8 mouse cellular contexts compared by ENCODE assay signal in genomic region chr15:81858138-81858516, GRCm38 (mm10). TPM values are rescaled to one million over a fixed set of nuclear protein-coding genes. Genes with fewer than 3 reads are reported as not detected.
A peak's percentile ranks its signal among the peaks of the same experiment; 100 is the strongest.
DNase-seq lines count a peak whose midpoint lies in the region; ATAC-seq and TF ChIP-seq lines count a peak whose summit lies in the region.

No protein-coding gene starts in this region.

- peak; percentile 39 for ATAC-seq in heart, embryonic 11.5 days (replicated peaks; ENCODE audit: insufficient number of reproducible peaks, low FRiP score, low TSS enrichment)
- ATAC-seq in kidney, embryonic 15.5 days (replicated peaks; ENCODE audit: low FRiP score): peak; percentile 27; the same call in 1 of the 2 replicates
- ATAC-seq in limb, embryonic 15.5 days (ENCODE audit: insufficient number of reproducible peaks, low FRiP score, low TSS enrichment, low read depth): peak; percentile 15; the same call in 1 of the 2 replicates
- ATAC-seq in midbrain, postnatal 0 days (ENCODE audit: low FRiP score): peak; percentile 3; the same call in 1 of the 2 replicates

- peak overlapping the region; percentile 83 for H3K4me2 ChIP-seq in heart, embryonic 11.5 days
- peak overlapping the region; percentile 88 for H3K4me2 ChIP-seq in kidney, embryonic 15.5 days
- H3K4me2 ChIP-seq in limb, embryonic 15.5 days: peak overlapping the region; percentile 84
- peak overlapping the region; percentile 92 for H3K4me2 ChIP-seq in midbrain, postnatal 0 days (ENCODE audit: low read depth, low read length, poor library complexity, severe bottlenecking)

- TF ChIP-seq POLR2A in bone marrow macrophage, adult 2 months (IDR thresholded peaks at IDR 0.05; ENCODE audit: borderline replicate concordance, low read depth, low read length): peak; percentile 98
- peak; percentile 100 for TF ChIP-seq POLR2A in embryonic fibroblast, embryonic 13.5 days (IDR thresholded peaks at IDR 0.05; ENCODE audit: low read depth, low read length)

- H3K9me3 ChIP-seq in heart, embryonic 11.5 days (replicated peaks; ENCODE audit: control insufficient read depth, low read length): no peaks in the 10 kb centered on the region
- H3K9me3 ChIP-seq in kidney, embryonic 15.5 days (replicated peaks): no peaks in the 10 kb centered on the region
- H3K9me3 ChIP-seq in limb, embryonic 15.5 days: no peaks in the 10 kb centered on the region
- H3K9me3 ChIP-seq in midbrain, postnatal 0 days (ENCODE audit: low read length): no peaks in the 10 kb centered on the region

- H3K4me3 ChIP-seq in bone marrow macrophage, adult 2 months (ENCODE audit: insufficient read depth, low read length): peak overlapping the region; percentile 83
- peak overlapping the region; percentile 77 for H3K4me3 ChIP-seq in embryonic fibroblast, embryonic 13.5 days (ENCODE audit: insufficient read depth, low read length)
- peak overlapping the region; percentile 87 for H3K4me3 ChIP-seq in heart, embryonic 11.5 days (ENCODE audit: low read depth, low read length)
- peak overlapping the region; percentile 69 for H3K4me3 ChIP-seq in kidney, embryonic 15.5 days (replicated peaks)
- peak overlapping the region; percentile 91 for H3K4me3 ChIP-seq in limb, embryonic 15.5 days
- peak overlapping the region; percentile 51 for H3K4me3 ChIP-seq in midbrain, postnatal 0 days (ENCODE audit: low read depth, low read length)

- H3K4me1 ChIP-seq in bone marrow macrophage, adult 2 months (ENCODE audit: control insufficient read depth, insufficient read depth, low read length): peaks cover 23% of the 10 kb centered on the region
- peaks cover 4% of the 10 kb centered on the region; the same call in 1 of the 2 replicates for H3K4me1 ChIP-seq in embryonic fibroblast, embryonic 13.5 days (ENCODE audit: control insufficient read depth, insufficient read depth, low read length)
- peaks cover 4% of the 10 kb centered on the region; the same call in 1 of the 2 replicates for H3K4me1 ChIP-seq in heart, embryonic 11.5 days (ENCODE audit: control insufficient read depth, insufficient read depth, low read length)
- H3K4me1 ChIP-seq in kidney, embryonic 15.5 days: peaks cover 39% of the 10 kb centered on the region
- H3K4me1 ChIP-seq in limb, embryonic 15.5 days: peaks cover 24% of the 10 kb centered on the region
- H3K4me1 ChIP-seq in midbrain, postnatal 0 days (ENCODE audit: insufficient read depth, low read length): peaks cover 4% of the 10 kb centered on the region; the same call in 1 of the 2 replicates

- peak; percentile 92 to 93 for DNase-seq in B cell, adult 2 months
- peak; percentile 95 for DNase-seq in midbrain, postnatal 0 days (ENCODE audit: low spot score)
- DNase-seq in spleen, postnatal 10 days (ENCODE audit: low spot score in 2 of 2): peak; percentile 92 to 93

- TF ChIP-seq CTCF in bone marrow macrophage, adult 2 months (IDR thresholded peaks at IDR 0.05; ENCODE audit: low read depth, low read length): no peak
- TF ChIP-seq CTCF in embryonic fibroblast, embryonic 13.5 days (IDR thresholded peaks at IDR 0.05; ENCODE audit: borderline replicate concordance, insufficient read depth, low read length): no peak
- TF ChIP-seq CTCF in midbrain, postnatal 0 days (IDR thresholded peaks at IDR 0.05): no peak

- no peaks in the 10 kb centered on the region for H3K36me3 ChIP-seq in heart, embryonic 11.5 days (ENCODE audit: control insufficient read depth, insufficient read depth, low read length)
- H3K36me3 ChIP-seq in kidney, embryonic 15.5 days: peaks cover 14% of the 10 kb centered on the region
- H3K36me3 ChIP-seq in limb, embryonic 15.5 days: peaks cover 12% of the 10 kb centered on the region
- H3K36me3 ChIP-seq in midbrain, postnatal 0 days (ENCODE audit: insufficient read depth, low read length): no peaks in the 10 kb centered on the region

- under 1% methylated on average over 23 of the region's 23 CpGs for WGBS in heart, embryonic 11.5 days (ENCODE audit: insufficient replicate concordance)
- under 1% methylated on average over 23 of the region's 23 CpGs for WGBS in kidney, embryonic 15.5 days
- under 1% methylated on average over 23 of the region's 23 CpGs for WGBS in limb, embryonic 15.5 days
- under 1% methylated on average over 23 of the region's 23 CpGs for WGBS in midbrain, postnatal 0 days

- H3K27ac ChIP-seq in bone marrow macrophage, adult 2 months (ENCODE audit: insufficient read depth, low read depth, low read length): peak overlapping the region; percentile 98
- peak overlapping the region; percentile 92 for H3K27ac ChIP-seq in embryonic fibroblast, embryonic 13.5 days (ENCODE audit: insufficient read depth, low read length)
- peak overlapping the region; percentile 93 for H3K27ac ChIP-seq in heart, embryonic 11.5 days (ENCODE audit: low read depth, low read length)
- peak overlapping the region; percentile 99 for H3K27ac ChIP-seq in kidney, embryonic 15.5 days
- H3K27ac ChIP-seq in limb, embryonic 15.5 days: peak overlapping the region; percentile 95
- peak overlapping the region; percentile 91 for H3K27ac ChIP-seq in midbrain, postnatal 0 days (ENCODE audit: low read depth, low read length)

- H3K9ac ChIP-seq in heart, embryonic 11.5 days (ENCODE audit: low read depth, low read length): peak overlapping the region; percentile 88
- H3K9ac ChIP-seq in kidney, embryonic 15.5 days: peak overlapping the region; percentile 87
- H3K9ac ChIP-seq in limb, embryonic 15.5 days: peak overlapping the region; percentile 93
- H3K9ac ChIP-seq in midbrain, postnatal 0 days (replicated peaks; ENCODE audit: low read length, poor library complexity, severe bottlenecking): peak overlapping the region; percentile 61

- no peaks in the 10 kb centered on the region for H3K27me3 ChIP-seq in heart, embryonic 11.5 days (ENCODE audit: control insufficient read depth, insufficient read depth, low read length)
- H3K27me3 ChIP-seq in kidney, embryonic 15.5 days: no peaks in the 10 kb centered on the region
- H3K27me3 ChIP-seq in limb, embryonic 15.5 days: no peaks in the 10 kb centered on the region
- H3K27me3 ChIP-seq in midbrain, postnatal 0 days (ENCODE audit: insufficient read depth, low read length): no peaks in the 10 kb centered on the region

RNA-seq across cellular contexts. Expression of gene Tob2, which starts 0.5 kb away (rescaled TPM):
- 35.4 and 35.8 TPM in 2 replicates for polyA plus RNA-seq in bone marrow macrophage, adult 2 months (2012; ENCODE audit: insufficient read depth, insufficient read length, missing spikeins)
- 21.4 and 22.8 TPM in 2 replicates for polyA plus RNA-seq in embryonic fibroblast, embryonic 13.5 days (2011; ENCODE audit: insufficient read length, low read depth, missing spikeins)
- polyA plus RNA-seq in heart, embryonic 11.5 days (2014; fragmentation: Nextera tagmentation; extraction: Ambion mirVana): 9.9 and 12.1 TPM in 2 replicates
- polyA plus RNA-seq in kidney, embryonic 15.5 days (2015; fragmentation: Nextera tagmentation; extraction: Ambion mirVana): 28.2 and 29.3 TPM in 2 replicates
- polyA plus RNA-seq in limb, embryonic 15.5 days (2015; fragmentation: Nextera tagmentation; extraction: Ambion mirVana): 29.8 and 32.1 TPM in 2 replicates
- total RNA-seq in midbrain, postnatal 0 days (2014; rRNA removed): 10.9 and 15.4 TPM in 2 replicates
- polyA plus RNA-seq in midbrain, postnatal 0 days (2015; fragmentation: Nextera tagmentation; extraction: Ambion mirVana): 12.2 and 14.2 TPM in 2 replicates

RNA-seq across cellular contexts. Expression of gene Phf5a, which starts 13.6 kb away (rescaled TPM):
- polyA plus RNA-seq in bone marrow macrophage, adult 2 months (2012; ENCODE audit: insufficient read depth, insufficient read length, missing spikeins): 45.5 and 51.6 TPM in 2 replicates
- 53.0 and 71.3 TPM in 2 replicates for polyA plus RNA-seq in embryonic fibroblast, embryonic 13.5 days (2011; ENCODE audit: insufficient read length, low read depth, missing spikeins)
- 119 and 131 TPM in 2 replicates for polyA plus RNA-seq in heart, embryonic 11.5 days (2014; fragmentation: Nextera tagmentation; extraction: Ambion mirVana)
- 159 and 163 TPM in 2 replicates for polyA plus RNA-seq in kidney, embryonic 15.5 days (2015; fragmentation: Nextera tagmentation; extraction: Ambion mirVana)
- 124 TPM in 2 replicates for polyA plus RNA-seq in limb, embryonic 15.5 days (2015; fragmentation: Nextera tagmentation; extraction: Ambion mirVana)
- 31.8 and 34.1 TPM in 2 replicates for total RNA-seq in midbrain, postnatal 0 days (2014; rRNA removed)
- polyA plus RNA-seq in midbrain, postnatal 0 days (2015; fragmentation: Nextera tagmentation; extraction: Ambion mirVana): 107 and 118 TPM in 2 replicates

RNA-seq across cellular contexts. Expression of gene Aco2, which starts 14.0 kb away (rescaled TPM):
- polyA plus RNA-seq in bone marrow macrophage, adult 2 months (2012; ENCODE audit: insufficient read depth, insufficient read length, missing spikeins): 79.8 and 97.0 TPM in 2 replicates
- polyA plus RNA-seq in embryonic fibroblast, embryonic 13.5 days (2011; ENCODE audit: insufficient read length, low read depth, missing spikeins): 143 and 150 TPM in 2 replicates
- 398 and 483 TPM in 2 replicates for polyA plus RNA-seq in heart, embryonic 11.5 days (2014; fragmentation: Nextera tagmentation; extraction: Ambion mirVana)
- 216 and 224 TPM in 2 replicates for polyA plus RNA-seq in kidney, embryonic 15.5 days (2015; fragmentation: Nextera tagmentation; extraction: Ambion mirVana)
- 144 and 165 TPM in 2 replicates for polyA plus RNA-seq in limb, embryonic 15.5 days (2015; fragmentation: Nextera tagmentation; extraction: Ambion mirVana)
- 380 and 412 TPM in 2 replicates for total RNA-seq in midbrain, postnatal 0 days (2014; rRNA removed)
- polyA plus RNA-seq in midbrain, postnatal 0 days (2015; fragmentation: Nextera tagmentation; extraction: Ambion mirVana): 257 and 279 TPM in 2 replicates

RNA-seq across cellular contexts. Expression of gene Tef, which starts 55.9 kb away (rescaled TPM):
- 69.3 and 74.1 TPM in 2 replicates for polyA plus RNA-seq in bone marrow macrophage, adult 2 months (2012; ENCODE audit: insufficient read depth, insufficient read length, missing spikeins)
- polyA plus RNA-seq in embryonic fibroblast, embryonic 13.5 days (2011; ENCODE audit: insufficient read length, low read depth, missing spikeins): 37.4 and 43.1 TPM in 2 replicates
- 15.0 and 16.3 TPM in 2 replicates for polyA plus RNA-seq in heart, embryonic 11.5 days (2014; fragmentation: Nextera tagmentation; extraction: Ambion mirVana)
- 23.9 and 26.5 TPM in 2 replicates for polyA plus RNA-seq in kidney, embryonic 15.5 days (2015; fragmentation: Nextera tagmentation; extraction: Ambion mirVana)
- 28.9 and 30.7 TPM in 2 replicates for polyA plus RNA-seq in limb, embryonic 15.5 days (2015; fragmentation: Nextera tagmentation; extraction: Ambion mirVana)
- 60.1 and 60.6 TPM in 2 replicates for total RNA-seq in midbrain, postnatal 0 days (2014; rRNA removed)
- 23.6 and 25.4 TPM in 2 replicates for polyA plus RNA-seq in midbrain, postnatal 0 days (2015; fragmentation: Nextera tagmentation; extraction: Ambion mirVana)

Comparison
In these comparisons a context has a peak if more than half of its experiments do, and no peak if none do; other contexts are left out.
1. Peak in every context shown above with its lines: DNase-seq, ATAC-seq, H3K4me3 ChIP-seq and H3K27ac ChIP-seq.